Mouse (Mus musculus): ENCODE measurements around the gene Tmem184b. TPM values are rescaled to one million over a fixed set of nuclear protein-coding genes. Genes with fewer than 3 reads are reported as not detected.

The Tmem184b gene
- total and polyA plus RNA-seq, 3 experiments: 7.1 to 42.7 (median 21.1) TPM

- Histone ChIP-seq H3K79me2 (replicated peaks; ENCODE audit: control insufficient read depth, extremely low read depth, insufficient read depth, poor library complexity, severe bottlenecking) (peaks cover 25% of the 10 kb centered on the region), H3K9me3 (replicated peaks; ENCODE audit: low read length) (no peaks in the 10 kb centered on the region), H3K9ac (ENCODE audit: insufficient read depth, low read depth) (peak overlapping the region; percentile 52), H3K36me3 (replicated peaks in 1 of 2; ENCODE audit: control insufficient read depth in 1 of 2, insufficient read depth in 1 of 2, low read length in 1 of 2) (peaks cover 5 to 54% of the 10 kb centered on the region in 2 experiments), H3K27ac (ENCODE audit: insufficient read depth, low read depth) (peak overlapping the region; percentile 93), H3K4me1 (ENCODE audit: control insufficient read depth in 1 of 2, insufficient read depth in 2 of 2) (peaks cover 22 to 56% of the 10 kb centered on the region in 2 experiments), H3K27me3 (replicated peaks) (no peaks in the 10 kb centered on the region), H3K4me2 (ENCODE audit: insufficient read depth, low read depth, poor library complexity, severe bottlenecking) (peak overlapping the region; percentile 82), H3K4me3 (replicated peaks in 1 of 3; ENCODE audit: low read depth in 2 of 3, low read length in 2 of 3, poor library complexity in 1 of 3) (peak overlapping the region; percentile 65 to 85 (median 76))
- dilution Hi-C loops (cut with MboI; ENCODE audit: extremely low pct_ligation_motif_present, extremely low pct_unique_long_range_greater_than_20kb, low sequenced_read_pairs): no loop called here
- no peak for DNase-seq (ENCODE audit: extremely low read depth)
- no peak for TF ChIP-seq JUND (conservative IDR thresholded peaks at IDR 0.05; ENCODE audit: low read depth, low read length)
- TF ChIP-seq HCFC1 (IDR thresholded peaks at IDR 0.05; ENCODE audit: low read depth, low read length): no peak
- TF ChIP-seq UBTF (IDR thresholded peaks at IDR 0.05; ENCODE audit: low read depth, low read length): no peak
- no peak for TF ChIP-seq EP300 (IDR thresholded peaks at IDR 0.05; ENCODE audit: low read length)
- no peak for TF ChIP-seq CTCF (conservative IDR thresholded peaks at IDR 0.05 in 1 of 2, IDR thresholded peaks at IDR 0.05 in 1 of 2; ENCODE audit: low read depth in 2 of 2, low read length in 2 of 2)
- in situ Hi-C loops (cut with MboI; ENCODE audit: low pct_ligation_motif_present, low pct_unique_long_range_greater_than_20kb, low sequenced_read_pairs): no loop called here
Observed at GRCm38 (mm10) chr15:79356481-79356880, 46.9 kb downstream of the Tmem184b start.

- peak overlapping the region in 1 of 3 experiments; percentile 16 for H3K4me3 ChIP-seq (replicated peaks in 1 of 3; ENCODE audit: low read depth in 2 of 3, low read length in 2 of 3, poor library complexity in 1 of 3)
- peak overlapping the region; percentile 82 for H3K4me2 ChIP-seq (ENCODE audit: insufficient read depth, low read depth, poor library complexity, severe bottlenecking)
- peak overlapping the region; percentile 58 for H3K27ac ChIP-seq (ENCODE audit: insufficient read depth, low read depth)
- H3K9ac ChIP-seq (ENCODE audit: insufficient read depth, low read depth): peak overlapping the region; percentile 22; the same call in 1 of the 2 replicates
- TF ChIP-seq UBTF (IDR thresholded peaks at IDR 0.05; ENCODE audit: low read depth, low read length) (no peak), USF1 (IDR thresholded peaks at IDR 0.05; ENCODE audit: low read depth, low read length) (peak; percentile 44), TCF12 (IDR thresholded peaks at IDR 0.05; ENCODE audit: low read depth, low read length) (peak; percentile 40; the same call in 1 of the 2 replicates), HCFC1 (IDR thresholded peaks at IDR 0.05; ENCODE audit: low read depth, low read length) (peak; percentile 66), NRF1 (IDR thresholded peaks at IDR 0.05; ENCODE audit: low read depth, low read length) (0 out of 2 replicates have a peak, but pooled peaks have one; percentile 31), CHD2 (IDR thresholded peaks at IDR 0.05; ENCODE audit: low read length) (no peak), MYC (IDR thresholded peaks at IDR 0.05; ENCODE audit: low read depth, low read length) (peak; percentile 85), ZC3H11A (IDR thresholded peaks at IDR 0.05; ENCODE audit: low read depth, low read length) (no peak), SIN3A (IDR thresholded peaks at IDR 0.05; ENCODE audit: low read length) (no peak), TBP (conservative IDR thresholded peaks at IDR 0.05; ENCODE audit: low read depth, low read length) (no peak), IRF4 (IDR thresholded peaks at IDR 0.05; ENCODE audit: low read depth, low read length) (peak; percentile 78), ZKSCAN1 (IDR thresholded peaks at IDR 0.05; ENCODE audit: borderline replicate concordance, low read depth, low read length) (no peak; the same call in 1 of the 2 replicates), ZMIZ1 (IDR thresholded peaks at IDR 0.05; ENCODE audit: low read depth, low read length) (no peak; the same call in 1 of the 2 replicates), MAFK (IDR thresholded peaks at IDR 0.05; ENCODE audit: insufficient replicate concordance, low read length) (no peak), ZNF384 (IDR thresholded peaks at IDR 0.05; ENCODE audit: low read depth, low read length) (no peak), JUN (IDR thresholded peaks at IDR 0.05; ENCODE audit: insufficient read depth, low read depth, low read length) (no peak), NELFE (IDR thresholded peaks at IDR 0.05; ENCODE audit: low read depth, low read length) (peak; percentile 28; the same call in 1 of the 2 replicates), ELF1 (IDR thresholded peaks at IDR 0.05; ENCODE audit: low read depth, low read length) (peak; percentile 76), KAT2A (IDR thresholded peaks at IDR 0.05; ENCODE audit: insufficient replicate concordance, low read length) (no peak), POLR2A (IDR thresholded peaks at IDR 0.05; ENCODE audit: low read depth, low read length) (peak; percentile 51), MXI1 (IDR thresholded peaks at IDR 0.05; ENCODE audit: low read depth, low read length) (peak; percentile 73), CTCF (conservative IDR thresholded peaks at IDR 0.05 in 1 of 2, IDR thresholded peaks at IDR 0.05 in 1 of 2; ENCODE audit: low read depth in 2 of 2, low read length in 2 of 2) (no peak), BHLHE40 (IDR thresholded peaks at IDR 0.05; ENCODE audit: low read depth, low read length) (peak; percentile 81), USF2 (conservative IDR thresholded peaks at IDR 0.05; ENCODE audit: low read depth, low read length) (peak; percentile 27; the same call in 1 of the 2 replicates), MAZ (IDR thresholded peaks at IDR 0.05; ENCODE audit: low read depth, low read length) (no peak), RAD21 (IDR thresholded peaks at IDR 0.05; ENCODE audit: low read depth, low read length) (no peak), ETS1 (conservative IDR thresholded peaks at IDR 0.05; ENCODE audit: low read depth, low read length) (peak; percentile 69), MAX (IDR thresholded peaks at IDR 0.05; ENCODE audit: low read length) (peak; percentile 74; the same call in 1 of the 2 replicates), POLR2AphosphoS2 (IDR thresholded peaks at IDR 0.05; ENCODE audit: low read depth, low read length) (peak; percentile 68; the same call in 1 of the 2 replicates)
- H3K27me3 ChIP-seq (replicated peaks): no peaks in the 10 kb centered on the region
- peaks cover 30 to 65% of the 10 kb centered on the region in 2 experiments for H3K4me1 ChIP-seq (ENCODE audit: control insufficient read depth in 1 of 2, insufficient read depth in 2 of 2)
- H3K79me2 ChIP-seq (replicated peaks; ENCODE audit: control insufficient read depth, extremely low read depth, insufficient read depth, poor library complexity, severe bottlenecking): peaks cover 25% of the 10 kb centered on the region
- DNase-seq (ENCODE audit: extremely low read depth): peak; percentile 64
- H3K9me3 ChIP-seq (replicated peaks; ENCODE audit: low read length): peaks cover 15% of the 10 kb centered on the region
- peaks cover 0 to 55% of the 10 kb centered on the region in 2 experiments for H3K36me3 ChIP-seq (replicated peaks in 1 of 2; ENCODE audit: control insufficient read depth in 1 of 2, insufficient read depth in 1 of 2, low read length in 1 of 2)
- in situ Hi-C loops (cut with MboI; ENCODE audit: low pct_ligation_motif_present, low pct_unique_long_range_greater_than_20kb, low sequenced_read_pairs): no loop called here
- dilution Hi-C loops (cut with MboI; ENCODE audit: extremely low pct_ligation_motif_present, extremely low pct_unique_long_range_greater_than_20kb, low sequenced_read_pairs): no loop called here
Observed at GRCm38 (mm10) chr15:79354619-79355018, 48.8 kb downstream of the Tmem184b start.
